Comparison of ENCODE assay signal across 8 mouse cellular contexts in genomic region chr1:154033958-154034606, GRCm38 (mm10).
A peak's percentile ranks its signal among the peaks of the same experiment; 100 is the strongest.
DNase-seq lines count a peak whose midpoint lies in the region; ATAC-seq and TF ChIP-seq lines count a peak whose summit lies in the region.

No protein-coding gene starts in this region.

- peak overlapping the region; percentile 13; the same call in 1 of the 2 replicates for H3K27ac ChIP-seq in kidney, embryonic 15.5 days
- peak overlapping the region; percentile 34 for H3K27ac ChIP-seq in small intestine, adult 2 months (ENCODE audit: insufficient read depth, low read depth, low read length)

- no peak for TF ChIP-seq CTCF in lung, adult 2 months (IDR thresholded peaks at IDR 0.05; ENCODE audit: insufficient read depth, low read length)
- no peak for TF ChIP-seq CTCF in small intestine, adult 2 months (IDR thresholded peaks at IDR 0.05; ENCODE audit: extremely low read depth, insufficient read length, insufficient replicate concordance, low read depth, low read length)

- H3K9ac ChIP-seq in kidney, embryonic 15.5 days = no peak overlapping the region

- DNase-seq in gastrocnemius, adult 18-20 months (ENCODE audit: low spot score) = peak; percentile 22
- DNase-seq in gastrocnemius, postnatal 36 days = no peak
- DNase-seq in adipocyte (ENCODE audit: low spot score) = peak; percentile 46
- DNase-seq in heart, adult 8-10 months (ENCODE audit: low spot score) = peak; percentile 72
- peak; percentile 62 for DNase-seq in lung, adult 2 months
- DNase-seq in retina, postnatal 1 day = no peak

- 71% methylated on average over 13 of the region's 13 CpGs for whole genome bisulfite sequencing in kidney, embryonic 15.5 days
- WGBS in lung, adult 2 months = 25% methylated on average over 13 of the region's 13 CpGs
- 15% methylated on average over 13 of the region's 13 CpGs for WGBS in small intestine, adult 2 months

- no peak overlapping the region for H3K4me3 ChIP-seq in kidney, embryonic 15.5 days (replicated peaks)
- no peak overlapping the region for H3K4me3 ChIP-seq in lung, adult 2 months (replicated peaks; ENCODE audit: extremely low read depth, low read depth, low read length)
- no peak overlapping the region for H3K4me3 ChIP-seq in small intestine, adult 2 months (ENCODE audit: low read depth, low read length)

- no peak overlapping the region for H3K4me2 ChIP-seq in kidney, embryonic 15.5 days

- no peaks in the 10 kb centered on the region for H3K9me3 ChIP-seq in kidney, embryonic 15.5 days (replicated peaks)

- no peaks in the 10 kb centered on the region for H3K27me3 ChIP-seq in kidney, embryonic 15.5 days
- H3K27me3 ChIP-seq in small intestine, adult 2 months (ENCODE audit: control insufficient read depth, insufficient read depth, low read length) = no peaks in the 10 kb centered on the region

- no peaks in the 10 kb centered on the region for H3K36me3 ChIP-seq in kidney, embryonic 15.5 days
- H3K36me3 ChIP-seq in small intestine, adult 2 months (ENCODE audit: control insufficient read depth, insufficient read depth, low read length) = no peaks in the 10 kb centered on the region

- peak; percentile 86 for ATAC-seq in kidney, embryonic 15.5 days (replicated peaks; ENCODE audit: low FRiP score)

- intact Hi-C loops in gastrocnemius, postnatal 36 days (cut with DNase I) = loop anchor here (2.0 to 5.0 kb wide), 4 partner anchors 83 to 148 kb away; no protein-coding TSS in a partner anchor

- TF ChIP-seq POLR2A in lung, adult 2 months (IDR thresholded peaks at IDR 0.05; ENCODE audit: borderline replicate concordance, extremely low read depth, low read depth, low read length) = no peak
- TF ChIP-seq POLR2A in small intestine, adult 2 months (IDR thresholded peaks at IDR 0.05; ENCODE audit: low read depth, low read length) = no peak

- H3K4me1 ChIP-seq in kidney, embryonic 15.5 days = no peaks in the 10 kb centered on the region
- H3K4me1 ChIP-seq in lung, adult 2 months (ENCODE audit: control insufficient read depth, insufficient read depth, low read length) = peaks cover 13% of the 10 kb centered on the region
- H3K4me1 ChIP-seq in small intestine, adult 2 months (ENCODE audit: control insufficient read depth, insufficient read depth, insufficient read length, low read length) = peaks cover 18% of the 10 kb centered on the region

Comparison
In these comparisons a context has a peak if more than half of its experiments do, and no peak if none do; other contexts are left out.
1. DNase-seq: peak in gastrocnemius, adult 18-20 months (single experiment), adipocyte (single experiment), heart, adult 8-10 months (single experiment) and lung, adult 2 months (single experiment); none in gastrocnemius, postnatal 36 days (0 of 2) and retina, postnatal 1 day (single experiment).